Comparison of ENCODE assay signal across 9 mouse cellular contexts in the genomic region with DNA sequence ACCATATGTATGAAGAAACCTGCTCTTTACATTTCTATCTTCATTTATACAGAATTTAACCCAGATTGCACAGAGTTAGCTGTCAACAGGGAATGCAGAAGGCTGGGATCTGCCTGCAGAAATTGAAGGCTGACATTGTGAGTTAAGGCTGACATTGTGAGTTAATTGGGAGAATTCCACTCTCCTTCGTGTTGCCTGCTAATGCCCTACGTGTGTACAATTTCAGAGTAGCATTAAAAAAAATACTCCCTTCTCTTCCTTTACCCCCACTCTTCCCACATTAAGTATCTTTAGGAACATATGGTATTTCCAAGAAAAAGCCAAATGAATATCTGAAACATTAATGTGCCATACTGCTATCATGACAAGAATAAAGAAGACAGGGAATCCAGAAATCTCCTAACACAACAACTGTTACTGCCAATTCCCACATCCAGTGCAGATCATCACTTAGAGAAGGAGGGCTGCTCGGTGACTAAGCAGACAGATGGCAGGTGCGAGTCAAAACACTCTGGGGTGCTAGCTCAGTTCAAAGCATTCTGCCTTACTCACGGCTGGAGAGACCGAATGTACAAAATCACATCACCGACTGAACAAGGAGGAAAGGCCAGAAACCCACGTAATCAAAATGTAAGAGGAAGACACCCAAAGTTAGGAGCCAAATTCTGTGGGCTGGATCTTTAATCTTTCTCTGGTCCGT. TPM values are rescaled to one million over a fixed set of nuclear protein-coding genes. Genes with fewer than 3 reads are reported as not detected.
A peak's percentile ranks its signal among the peaks of the same experiment; 100 is the strongest.
DNase-seq lines count a peak whose midpoint lies in the region; TF ChIP-seq lines count a peak whose summit lies in the region.
"Had no signal": no experiment of that assay in that cellular context is flagged by ENCODE, and none has a peak within 500 bp of the region (broad histone marks: within the 10 kb centered on the region; RNA-seq: fewer than 3 reads in every experiment).

No protein-coding gene starts in this region.

- H3K4me3 ChIP-seq in C2C12 (ENCODE audit: insufficient read depth, poor library complexity, severe bottlenecking) = no peak overlapping the region
- H3K4me3 ChIP-seq: heart, embryonic 12.5 days had no signal

- TF ChIP-seq POLR2A in brain, embryonic 14.5 days (IDR thresholded peaks at IDR 0.05; ENCODE audit: borderline replicate concordance, extremely low read depth, insufficient read depth, insufficient read length, poor library complexity, severe bottlenecking) = no peak

- peak; percentile 95 for DNase-seq in brain, embryonic 14.5 days (ENCODE audit: low read depth)
- peak; percentile 25 to 36 for DNase-seq in frontal cortex, postnatal 10 days (ENCODE audit: low spot score in 2 of 2)
- peak; percentile 8 to 76 for DNase-seq in left cerebral cortex, adult 8-10 months (ENCODE audit: low spot score in 2 of 2)
- DNase-seq in gastrocnemius, adult 8-10 months (ENCODE audit: low spot score in 2 of 2) = no peak
- no peak for DNase-seq in thymus, postnatal 36 days
- no peak for DNase-seq in gastrocnemius, postnatal 25 days
- no peak for DNase-seq in thymus, postnatal 0 days (ENCODE audit: low spot score)

- no peak overlapping the region for H3ac ChIP-seq in C2C12 (ENCODE audit: control insufficient read depth, insufficient read length, low read depth)

- H3K27me3 ChIP-seq in C2C12 (ENCODE audit: control insufficient read depth, insufficient read depth, insufficient read length) = no peaks in the 10 kb centered on the region
- H3K27me3 ChIP-seq: heart, embryonic 12.5 days had no signal

- no peaks in the 10 kb centered on the region for H3K36me3 ChIP-seq in C2C12 (ENCODE audit: control insufficient read depth, insufficient read depth)
- H3K36me3 ChIP-seq: heart, embryonic 12.5 days had no signal

- TF ChIP-seq CTCF in C2C12 (IDR thresholded peaks at IDR 0.05; ENCODE audit: control insufficient read depth, insufficient read depth, insufficient read length) = no peak
- TF ChIP-seq CTCF in brain, embryonic 14.5 days (IDR thresholded peaks at IDR 0.05; ENCODE audit: borderline replicate concordance, extremely low read depth, insufficient read depth, insufficient read length) = no peak

- no peaks in the 10 kb centered on the region for H3K79me3 ChIP-seq in C2C12 (ENCODE audit: low read depth)

- no peaks in the 10 kb centered on the region for H3K79me2 ChIP-seq in C2C12 (ENCODE audit: control insufficient read depth, insufficient read depth)

TF ChIP-seq in C2C12, 6 proteins besides CTCF, POLR2A, EP300 and RAD21:
- TF ChIP-seq MYOG (IDR thresholded peaks at IDR 0.05; ENCODE audit: control insufficient read depth, extremely low read depth, insufficient read length) = no peak
- TF ChIP-seq MYOD1 (IDR thresholded peaks at IDR 0.05; ENCODE audit: control insufficient read depth, insufficient read length, low read depth) = peak; percentile 75

RNA-seq across cellular contexts. Expression of a gene that starts 47.0 kb away (rescaled TPM):
- polyA plus RNA-seq in C2C12 (2012; fragmentation: generic; extraction: Trizol) = 2.2 TPM
- polyA plus RNA-seq in brain, embryonic 14.5 days (2012; rRNA removed) = 19.5 and 21.8 TPM in 2 replicates
- 10 to 100 TPM; 14.3 to 20.8 (median 16.9) TPM for total RNA-seq in left cerebral cortex, adult 8-10 months (2022)
- 1 to 10 TPM in 2 of 4 experiments, under 1 TPM in 2; 0.34 to 2.4 (median 0.99) TPM for total RNA-seq in gastrocnemius, adult 8-10 months (2022)
- 1 to 10 TPM in 1 of 2 experiments, under 1 TPM in 1; 0.99 to 2.2 TPM for total RNA-seq in gastrocnemius, postnatal 25 days (2021)
- 8.3 and 9.8 TPM in 2 replicates for polyA plus RNA-seq in thymus, postnatal 0 days (2015; fragmentation: Nextera tagmentation; extraction: Ambion mirVana)

Comparison
In these comparisons a context has a peak if more than half of its experiments do, and no peak if none do; other contexts are left out.
1. DNase-seq: peak in brain, embryonic 14.5 days (single experiment), frontal cortex, postnatal 10 days (2 of 2) and left cerebral cortex, adult 8-10 months (2 of 2); none in gastrocnemius, adult 8-10 months (0 of 2), thymus, postnatal 36 days (0 of 2), gastrocnemius, postnatal 25 days (single experiment) and thymus, postnatal 0 days (single experiment).
2. RNA of a gene that starts 47.0 kb away (total RNA-seq): 14.3 to 20.8 TPM in left cerebral cortex, adult 8-10 months; 0.99 to 2.2 TPM in gastrocnemius, postnatal 25 days and 0.34 to 2.4 TPM in gastrocnemius, adult 8-10 months; every median in the first group is over 4 times any median in the second.